Mouse (Mus musculus) hindlimb bud, embryonic 11.5 days (tissue): ENCODE measurements around the gene Bcor.

Source experiments
- DNase-seq: peaks from one replicate; pipeline ENCODE4 v3.0.0-alpha.2; 2012; ENCODE audit warnings: low read depth, low spot score; ENCODE audit errors: extremely low spot score

Bcor gene

DNA sequence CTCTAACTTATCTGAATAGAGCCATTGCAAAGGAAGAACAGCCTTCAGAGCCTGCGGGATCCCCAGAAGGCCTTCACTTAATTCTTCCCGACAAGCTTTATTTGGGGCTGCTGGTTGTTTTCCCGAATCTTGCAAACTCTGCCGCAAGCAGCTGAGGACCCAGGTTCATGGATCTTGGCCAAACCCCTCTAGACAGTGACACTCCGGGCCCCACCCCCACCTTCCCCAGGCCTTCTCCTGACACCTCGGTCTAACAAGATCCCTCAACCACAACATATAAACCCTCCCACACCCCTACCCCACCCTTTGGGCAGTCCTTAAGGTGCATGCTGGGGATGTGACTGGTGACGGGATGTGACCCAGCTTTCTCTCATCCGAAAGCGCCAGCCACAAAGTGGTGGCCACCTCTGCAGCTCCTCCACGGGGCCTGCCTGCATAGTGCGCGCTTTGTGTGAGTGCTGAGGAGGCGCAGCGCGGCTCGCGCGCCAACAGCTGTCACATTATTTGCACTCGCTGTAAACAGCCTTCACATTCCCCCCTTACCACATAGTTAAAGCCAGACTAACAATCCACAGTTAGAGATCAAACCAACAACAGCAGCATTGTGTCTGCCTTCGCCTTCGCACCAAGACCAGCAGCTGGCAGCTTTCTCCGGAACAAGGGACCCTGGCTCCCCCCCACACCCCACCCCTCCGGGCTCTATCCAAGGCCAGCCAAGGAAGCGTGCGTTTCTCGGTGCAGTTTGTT is 91.0 kb downstream of the Bcor start:
- DNase-seq: no peak

GRCm38 (mm10) chrX:12067851-12068510 is 92.2 kb downstream of the Bcor start:
- DNase-seq: no peak

DNA sequence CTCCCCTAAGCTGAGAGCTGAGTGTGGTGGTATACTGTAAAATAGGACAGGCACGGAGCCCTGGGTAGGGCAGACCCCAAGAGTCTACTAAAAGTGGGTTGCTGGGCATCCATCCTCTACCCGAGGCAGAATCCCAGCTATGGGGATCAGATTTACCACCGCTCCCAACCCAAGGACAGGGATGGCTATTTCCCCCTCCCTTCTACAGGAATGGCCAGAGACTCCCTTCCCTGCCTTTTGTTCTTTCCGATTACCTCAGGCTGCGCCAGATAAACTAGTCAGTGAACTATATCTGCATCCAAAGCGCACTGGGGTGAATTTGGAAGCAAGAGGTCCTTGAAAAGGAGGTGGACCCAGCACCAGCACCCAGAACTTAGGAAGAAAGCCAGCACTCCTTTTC is 93.1 kb downstream of the Bcor start:
- no peak for DNase-seq

DNA sequence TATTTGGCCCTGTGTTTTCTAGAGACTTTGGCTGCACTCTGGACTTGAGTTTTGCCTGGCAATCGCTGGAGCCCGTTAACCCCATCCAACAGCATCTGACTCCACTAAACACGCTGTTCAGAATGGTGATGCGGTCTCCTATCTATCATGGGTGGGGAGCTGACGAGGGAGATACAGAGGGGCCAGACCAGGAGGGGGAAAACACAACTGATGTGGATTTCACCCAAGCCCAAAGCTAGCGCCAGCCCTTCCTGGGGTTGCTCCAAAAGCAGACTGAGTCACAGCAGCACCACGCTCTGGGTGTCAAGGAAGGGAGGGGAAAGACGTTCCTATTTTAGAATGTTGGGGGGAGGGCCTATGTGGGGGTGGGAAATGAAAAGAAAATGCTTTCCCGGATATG is 94.4 kb downstream of the Bcor start:
- no peak for DNase-seq

GRCm38 (mm10) chrX:12062932-12063260 is 97.3 kb downstream of the Bcor start:
- DNase-seq: no peak

DNA sequence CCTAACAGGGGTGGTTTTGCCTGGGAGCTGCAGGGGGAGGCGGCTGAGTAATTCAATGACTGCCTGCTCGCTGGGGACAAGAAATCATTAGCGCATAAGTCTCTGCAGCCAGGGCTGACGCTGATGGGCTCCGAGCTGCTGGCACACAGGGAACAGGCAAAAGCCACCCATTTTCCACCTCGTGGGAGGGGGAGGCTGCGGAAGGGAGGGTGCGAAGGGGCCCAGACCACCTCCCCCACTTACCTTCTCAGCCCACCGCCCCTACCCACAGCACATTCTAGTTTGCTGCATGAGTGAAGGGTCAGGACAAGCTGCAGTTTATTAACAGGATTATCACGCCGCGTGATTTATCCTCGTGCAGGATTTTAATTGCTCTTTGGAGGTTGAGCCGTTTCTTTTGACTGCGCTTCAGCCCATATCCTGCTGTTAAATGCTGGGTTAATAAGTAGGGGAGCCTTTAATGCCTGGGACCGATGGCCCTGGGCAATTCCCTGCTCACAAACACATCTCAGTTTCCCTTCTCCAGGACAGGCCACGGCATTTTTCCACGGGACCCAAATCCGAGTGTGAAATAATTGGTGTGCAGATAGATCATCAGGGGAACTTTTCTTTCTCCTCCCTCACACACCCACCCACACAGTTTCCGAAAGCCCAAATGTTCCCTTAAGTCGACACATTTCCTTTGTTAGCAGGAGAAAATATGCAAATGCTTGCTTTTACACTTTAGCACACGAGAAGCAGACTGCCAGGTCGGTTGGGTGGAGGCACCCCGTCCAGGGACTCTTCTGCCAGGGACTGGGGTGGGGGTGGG is 97.8 kb downstream of the Bcor start:
- no peak for DNase-seq

- no peak for DNase-seq
Measured at GRCm38 (mm10) chrX:12060848-12061247, 99.3 kb downstream of the Bcor start.

- no peak for DNase-seq
Measured at GRCm38 (mm10) chrX:12057210-12057609, 102.9 kb downstream of the Bcor start.

- DNase-seq: no peak
Measured at GRCm38 (mm10) chrX:12053315-12053914, 106.7 kb downstream of the Bcor start.

- no peak for DNase-seq
Measured at GRCm38 (mm10) chrX:12052651-12053050, 107.5 kb downstream of the Bcor start.

DNA sequence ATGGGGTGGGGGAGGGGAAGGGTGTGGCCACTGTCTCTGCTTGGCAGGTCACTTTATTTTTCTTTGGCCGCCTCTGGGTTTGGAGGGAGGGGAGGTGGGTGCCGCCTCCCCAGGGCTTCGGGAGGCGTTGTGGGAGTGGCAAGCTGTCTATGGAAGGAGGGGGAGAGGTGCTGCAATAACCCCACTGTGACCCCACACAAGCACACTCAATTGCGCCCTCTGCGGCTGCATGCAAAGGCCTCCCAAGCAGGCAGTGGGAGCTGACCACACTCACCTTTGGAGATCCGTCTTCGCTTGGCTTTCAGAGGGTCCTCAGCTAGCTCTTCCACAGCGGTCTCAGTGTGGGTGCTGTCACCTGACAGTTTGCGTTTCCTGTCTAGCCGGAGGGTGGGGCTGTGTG is 111.4 kb downstream of the Bcor start:
- no peak for DNase-seq

GRCm38 (mm10) chrX:12048166-12048565 is 112.0 kb downstream of the Bcor start:
- no peak for DNase-seq

DNA sequence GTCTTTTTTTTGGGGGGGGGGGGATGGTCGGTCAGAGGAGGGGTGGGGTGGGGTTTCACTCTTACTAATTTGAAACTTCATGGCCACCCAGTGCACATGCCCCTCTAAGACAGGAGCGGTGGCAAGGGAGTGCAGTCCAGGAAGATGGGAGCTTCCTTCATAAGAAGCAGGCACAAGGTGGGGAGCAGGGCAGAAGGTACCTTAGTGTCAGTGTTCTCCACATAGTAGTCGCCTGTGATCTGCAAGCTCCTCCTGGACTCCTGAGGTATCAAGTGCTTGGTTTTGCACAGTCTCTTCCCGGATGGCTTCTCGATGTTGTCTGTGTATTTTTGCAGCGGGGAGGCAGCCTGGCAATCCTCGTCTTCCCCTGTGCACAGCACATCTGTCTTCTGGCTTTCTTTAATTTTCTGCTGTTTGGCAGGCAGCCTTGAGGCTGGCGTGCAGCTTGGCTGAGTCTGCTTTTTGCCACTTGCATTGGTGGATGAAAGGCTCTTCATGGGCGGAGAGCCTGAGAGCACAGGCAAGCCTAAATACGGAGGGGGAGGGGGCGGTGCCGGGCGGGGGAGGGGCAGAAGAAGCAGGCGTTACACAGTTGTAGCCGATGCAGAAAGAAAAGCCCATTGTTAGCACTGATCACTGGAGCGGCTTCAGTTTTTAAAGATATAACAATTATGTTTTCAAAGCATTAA is 112.8 kb downstream of the Bcor start:
- no peak for DNase-seq

- DNase-seq: no peak
Measured at GRCm38 (mm10) chrX:12046676-12047075, 113.5 kb downstream of the Bcor start.

DNA sequence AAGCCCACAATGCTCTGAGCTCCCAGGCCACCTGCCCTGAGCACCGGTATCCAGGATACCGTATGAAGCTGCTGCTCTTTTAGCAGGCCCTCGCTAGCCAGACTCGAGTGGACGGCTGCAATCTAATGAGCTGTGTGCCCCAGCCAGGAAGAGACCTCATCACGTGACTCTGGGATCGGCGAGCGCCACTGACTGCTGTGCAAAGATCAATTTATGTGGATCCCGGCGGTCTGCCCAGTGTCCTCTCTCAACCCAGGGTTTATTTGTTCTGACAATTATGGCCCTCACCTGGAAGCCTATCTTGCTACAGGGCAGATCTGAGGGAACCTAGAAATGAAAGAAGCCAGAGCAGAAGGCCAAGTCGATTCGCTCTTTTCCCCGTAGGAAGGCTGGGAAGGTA is 116.8 kb downstream of the Bcor start:
- no peak for DNase-seq

GRCm38 (mm10) chrX:12041453-12041852 is 118.7 kb downstream of the Bcor start:
- no peak for DNase-seq

DNA sequence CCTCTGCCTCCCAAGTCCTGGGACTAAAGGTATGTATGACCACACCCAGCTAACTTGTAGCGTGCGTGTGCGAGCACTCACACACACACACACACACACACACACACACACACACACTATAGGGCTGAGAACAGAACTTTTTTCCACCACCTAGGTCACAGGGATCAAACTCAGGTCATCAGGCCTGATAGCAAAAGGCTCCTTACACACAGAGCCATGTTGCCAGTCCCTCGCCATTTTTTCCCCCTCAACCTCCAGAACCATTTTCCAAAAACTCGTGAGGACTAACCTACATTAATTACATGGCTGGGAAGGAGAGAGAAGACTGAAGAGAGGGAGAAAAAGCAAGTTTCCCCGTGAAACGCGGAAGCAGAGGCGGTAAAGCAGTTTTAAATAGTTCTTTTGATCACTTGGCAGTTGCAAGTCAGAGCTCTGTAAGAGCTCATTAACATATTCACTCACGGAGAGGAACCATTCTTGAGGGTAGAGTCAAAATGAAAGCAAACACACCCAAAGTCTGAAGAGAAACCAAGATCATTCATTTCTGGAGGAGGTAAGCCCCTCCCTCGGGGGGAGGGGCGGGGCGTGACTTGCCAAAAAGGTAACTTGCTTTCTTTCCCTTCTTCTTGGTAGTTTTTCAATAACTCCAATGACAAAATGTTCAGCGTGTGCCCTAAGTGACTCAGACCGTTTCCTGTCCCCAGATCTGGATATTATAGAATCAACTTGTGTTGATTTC is 145.3 kb downstream of the Bcor start:
- DNase-seq: no peak

DNA sequence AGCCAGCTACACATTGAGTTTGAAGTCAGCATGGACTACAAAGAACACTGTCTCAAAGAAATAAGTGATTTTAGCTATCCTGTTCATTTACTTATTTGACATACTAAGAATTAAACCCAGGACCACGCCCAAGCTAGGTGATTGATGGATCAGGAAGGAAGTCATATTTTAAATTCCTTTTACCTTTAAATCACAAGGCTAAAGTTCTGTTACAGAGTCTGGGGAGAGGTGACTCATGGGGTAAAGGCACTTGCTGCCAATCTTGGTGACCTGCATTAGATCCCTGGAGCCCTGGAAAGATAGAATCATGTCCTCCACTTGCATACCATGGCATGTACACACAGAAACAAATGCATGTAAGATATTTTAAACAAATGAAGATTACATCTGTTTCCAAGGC is 149.5 kb downstream of the Bcor start:
- no peak for DNase-seq

DNA sequence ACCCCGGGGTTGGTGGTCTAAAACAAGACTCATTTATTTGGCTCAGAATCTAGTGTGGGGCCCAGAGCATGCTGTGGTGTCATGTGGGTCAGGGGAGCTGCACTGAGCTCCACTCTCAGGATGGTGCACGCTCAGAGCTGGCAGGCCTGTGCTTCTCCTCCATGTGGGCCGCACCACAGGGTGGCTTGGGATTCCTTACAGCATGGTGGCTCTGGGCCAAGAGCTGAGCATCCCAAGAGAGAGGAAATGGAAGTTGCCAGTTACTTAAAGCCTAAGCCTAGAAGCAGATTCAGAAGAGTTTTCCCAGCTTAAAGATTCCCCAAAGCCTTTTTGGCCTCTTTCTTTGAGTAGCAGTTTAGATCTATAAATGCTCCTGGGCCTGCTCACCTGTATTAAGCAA is 151.1 kb downstream of the Bcor start:
- no peak for DNase-seq

GRCm38 (mm10) chrX:12007832-12008540 is 152.2 kb downstream of the Bcor start:
- DNase-seq: no peak
